ENCODE assay signal across 21 mouse cellular contexts in genomic region chr3:130932226-130932625, GRCm38 (mm10).
DNase-seq lines count a peak whose midpoint lies in the region; ATAC-seq and TF ChIP-seq lines count a peak whose summit lies in the region.
"Had no signal": no experiment of that assay in that cellular context is flagged by ENCODE, and none has a peak within 500 bp of the region (broad histone marks: within the 10 kb centered on the region; RNA-seq: fewer than 3 reads in every experiment).

No protein-coding gene starts in this region.

- 78% methylated on average over 5 of the region's 5 CpGs for WGBS in heart, embryonic 10.5 days
- WGBS in heart, embryonic 12.5 days: 80% methylated on average over 5 of the region's 5 CpGs

- ATAC-seq in heart, embryonic 12.5 days (ENCODE audit: insufficient number of reproducible peaks, low FRiP score): no peak
- ATAC-seq: midbrain, embryonic 15.5 days had no signal

- no peaks in the 10 kb centered on the region for H3K36me3 ChIP-seq in heart, embryonic 10.5 days
- H3K36me3 ChIP-seq in heart, embryonic 12.5 days: no peaks in the 10 kb centered on the region
- H3K36me3 ChIP-seq in myocyte (ENCODE audit: control insufficient read depth, insufficient read depth): no peaks in the 10 kb centered on the region
- H3K36me3 ChIP-seq: forebrain, embryonic 12.5 days; hindbrain, embryonic 13.5 days; midbrain, embryonic 15.5 days; neural tube, embryonic 15.5 days had no signal

- no peaks in the 10 kb centered on the region for H3K9me3 ChIP-seq in heart, embryonic 10.5 days
- H3K9me3 ChIP-seq in heart, embryonic 12.5 days (replicated peaks): no peaks in the 10 kb centered on the region
- H3K9me3 ChIP-seq: forebrain, embryonic 12.5 days; hindbrain, embryonic 13.5 days; midbrain, embryonic 15.5 days; neural tube, embryonic 15.5 days had no signal

- no peak overlapping the region for H3ac ChIP-seq in myocyte (ENCODE audit: control insufficient read depth, insufficient read length)

- H3K9ac ChIP-seq in heart, embryonic 12.5 days: no peak overlapping the region
- H3K9ac ChIP-seq: forebrain, embryonic 12.5 days; hindbrain, embryonic 13.5 days; midbrain, embryonic 15.5 days; neural tube, embryonic 15.5 days had no signal

- peaks cover 21% of the 10 kb centered on the region for H3K4me1 ChIP-seq in heart, embryonic 10.5 days
- peaks cover 23% of the 10 kb centered on the region for H3K4me1 ChIP-seq in heart, embryonic 12.5 days (replicated peaks)
- H3K4me1 ChIP-seq: hindbrain, embryonic 13.5 days had no signal

- peak overlapping the region; percentile 36; the same call in 1 of the 2 replicates for H3K27ac ChIP-seq in heart, embryonic 10.5 days
- H3K27ac ChIP-seq in heart, embryonic 12.5 days (ENCODE audit: poor library complexity, severe bottlenecking): no peak overlapping the region
- H3K27ac ChIP-seq: forebrain, embryonic 12.5 days; hindbrain, embryonic 13.5 days; midbrain, embryonic 15.5 days; neural tube, embryonic 15.5 days had no signal

- no peak overlapping the region for H3K4me3 ChIP-seq in heart, embryonic 10.5 days
- no peak overlapping the region for H3K4me3 ChIP-seq in heart, embryonic 12.5 days
- H3K4me3 ChIP-seq in myocyte: no peak overlapping the region
- H3K4me3 ChIP-seq: erythroblast, embryonic 14.5 days; forebrain, embryonic 12.5 days; hindbrain, embryonic 13.5 days; midbrain, embryonic 15.5 days; neural tube, embryonic 15.5 days had no signal

- H3K79me2 ChIP-seq in myocyte (ENCODE audit: control insufficient read depth, insufficient read depth): no peaks in the 10 kb centered on the region

- no peaks in the 10 kb centered on the region for H3K27me3 ChIP-seq in heart, embryonic 10.5 days (ENCODE audit: insufficient read depth, poor library complexity, severe bottlenecking)
- H3K27me3 ChIP-seq in heart, embryonic 12.5 days (replicated peaks): no peaks in the 10 kb centered on the region
- no peaks in the 10 kb centered on the region for H3K27me3 ChIP-seq in myocyte (ENCODE audit: control insufficient read depth, insufficient read depth, insufficient read length)
- H3K27me3 ChIP-seq: midbrain, embryonic 15.5 days; neural tube, embryonic 15.5 days had no signal

- DNase-seq in heart, embryonic 10.5 days (ENCODE audit: low spot score): no peak
- DNase-seq in 3134 (ENCODE audit: extremely low read depth, insufficient read length, low spot score) (peak; percentile 48), adipocyte (ENCODE audit: low spot score) (no peak)
- DNase-seq in T-cell, adult 2 months (ENCODE audit: low spot score): peak; percentile 61
- DNase-seq in left cerebral cortex, adult 18-20 months (ENCODE audit: low spot score in 2 of 2): no peak
- DNase-seq: adrenal gland, postnatal 25 days; cerebellum, adult 9-10 months; gastrocnemius, postnatal 10 days; heart, adult 18-20 months; kidney, adult 8-10 months; kidney, postnatal 10 days; left cerebral cortex, postnatal 4 days; lung, postnatal 4 days; right cerebral cortex, adult 18-20 months had no signal

- TF ChIP-seq POLR2A in myocyte (IDR thresholded peaks at IDR 0.05; ENCODE audit: insufficient read length, low read depth): no peak

- H3K4me2 ChIP-seq in heart, embryonic 12.5 days: no peak overlapping the region
- H3K4me2 ChIP-seq in myocyte (ENCODE audit: low read depth): peak overlapping the region; percentile 66
- H3K4me2 ChIP-seq: forebrain, embryonic 12.5 days; hindbrain, embryonic 13.5 days; midbrain, embryonic 15.5 days; neural tube, embryonic 15.5 days had no signal

TF ChIP-seq in myocyte, 11 proteins besides CTCF, POLR2A, EP300 and RAD21:
- TF ChIP-seq USF1 (IDR thresholded peaks at IDR 0.05; ENCODE audit: low read depth): no peak
- no peak for TF ChIP-seq CEBPB (IDR thresholded peaks at IDR 0.05; ENCODE audit: insufficient read depth, poor library complexity, severe bottlenecking)
- TF ChIP-seq TCF3 (IDR thresholded peaks at IDR 0.05; ENCODE audit: insufficient read length, low read depth): no peak
- no peak for TF ChIP-seq E2F4 (IDR thresholded peaks at IDR 0.05; ENCODE audit: insufficient read depth)
- no peak for TF ChIP-seq SRF (IDR thresholded peaks at IDR 0.05; ENCODE audit: control insufficient read depth, insufficient read length, low read depth)
- TF ChIP-seq REST (IDR thresholded peaks at IDR 0.05; ENCODE audit: insufficient read depth, insufficient read length): no peak
- no peak for TF ChIP-seq MYOD1 (IDR thresholded peaks at IDR 0.05; ENCODE audit: control insufficient read depth in 1 of 3, insufficient read length in 2 of 3, low read depth in 2 of 3)
- no peak for TF ChIP-seq MAX (IDR thresholded peaks at IDR 0.05; ENCODE audit: low read depth)
- TF ChIP-seq MYOG (IDR thresholded peaks at IDR 0.05; ENCODE audit: control insufficient read depth in 1 of 3, insufficient read depth in 1 of 3, insufficient read length in 2 of 3, low read depth in 2 of 3): no peak
- no peak for TF ChIP-seq TCF12 (IDR thresholded peaks at IDR 0.05; ENCODE audit: insufficient read depth, poor library complexity, severe bottlenecking)
- no peak for TF ChIP-seq POLR2AphosphoS2 (IDR thresholded peaks at IDR 0.05; ENCODE audit: insufficient read length, low read depth)

Comparison
In these comparisons a context has a peak if more than half of its experiments do, and no peak if none do; other contexts are left out.
1. DNase-seq: peak in 3134 (single experiment) and T-cell, adult 2 months (single experiment); none in heart, embryonic 10.5 days (single experiment), adipocyte (single experiment) and left cerebral cortex, adult 18-20 months (0 of 2).